Mouse (Mus musculus): ENCODE data around the gene Sgk2.

Sgk2 gene

DNA sequence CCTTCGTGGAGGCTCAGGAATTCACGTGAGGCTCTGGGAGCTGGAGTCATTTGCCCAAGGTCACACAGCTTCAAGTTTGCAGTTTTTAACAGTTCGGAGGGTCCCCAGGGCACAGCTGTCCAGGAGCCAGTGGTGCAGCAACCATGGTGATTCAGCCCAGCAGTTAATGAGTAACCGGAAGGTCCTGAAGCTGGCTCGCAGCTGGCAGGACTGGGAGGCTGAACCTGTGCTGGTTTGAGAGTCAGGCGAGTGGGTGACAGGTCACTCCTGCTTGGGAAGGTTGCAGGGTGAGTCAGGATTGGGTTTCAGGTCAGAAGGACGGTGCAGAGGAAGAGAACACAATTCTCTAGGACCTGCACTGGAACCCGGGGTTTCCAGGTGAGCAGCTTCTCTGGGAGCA, at the start of gene Sgk2:
Gene Sgk2 (plus strand): TSS at position 113 of the 400 bp plus-strand sequence.
- peak; percentile 97 for DNase-seq

GRCm38 (mm10) chr2:162939562-162939961, 47.6 kb upstream of the Sgk2 start:
- no peak for DNase-seq

DNA sequence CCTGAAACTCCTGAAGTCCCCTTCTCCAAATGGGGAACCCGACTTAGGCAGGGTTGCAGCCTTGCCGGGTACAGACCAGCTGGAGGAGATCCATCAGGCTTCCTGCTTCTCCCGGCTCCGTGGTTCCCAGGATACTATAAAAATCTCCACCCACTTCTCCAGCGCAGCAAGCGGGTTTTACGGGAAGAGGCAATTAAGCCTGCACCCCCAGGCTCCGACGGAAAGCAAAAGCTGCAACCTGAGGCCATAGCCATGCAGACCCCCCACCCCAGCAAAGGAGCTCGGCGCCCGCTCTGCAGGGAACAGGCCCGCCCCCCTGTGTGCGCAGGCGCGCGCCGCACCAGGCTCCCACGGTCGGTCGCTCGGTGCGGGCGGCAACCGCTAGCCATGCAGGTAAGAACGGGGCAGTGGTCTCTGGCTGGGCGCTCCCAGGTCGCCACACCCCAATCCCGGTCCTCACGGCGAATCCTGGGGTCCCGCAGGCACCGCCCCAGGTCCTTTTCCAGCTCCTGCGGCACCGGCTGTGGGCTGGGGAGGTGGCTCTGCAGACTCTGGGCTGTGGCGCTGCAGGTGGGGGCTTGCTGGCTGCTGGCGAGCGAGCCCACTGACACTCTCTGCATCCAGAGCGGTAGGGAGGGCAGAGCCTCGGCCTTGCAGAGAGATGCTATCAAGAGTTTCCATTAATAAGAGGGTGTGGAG, 43.8 kb upstream of the Sgk2 start, which contains the start of gene L3mbtl1:
Gene L3mbtl1 (plus strand): TSS at position 325 of the 699 bp plus-strand sequence.
- no peak for DNase-seq

DNA sequence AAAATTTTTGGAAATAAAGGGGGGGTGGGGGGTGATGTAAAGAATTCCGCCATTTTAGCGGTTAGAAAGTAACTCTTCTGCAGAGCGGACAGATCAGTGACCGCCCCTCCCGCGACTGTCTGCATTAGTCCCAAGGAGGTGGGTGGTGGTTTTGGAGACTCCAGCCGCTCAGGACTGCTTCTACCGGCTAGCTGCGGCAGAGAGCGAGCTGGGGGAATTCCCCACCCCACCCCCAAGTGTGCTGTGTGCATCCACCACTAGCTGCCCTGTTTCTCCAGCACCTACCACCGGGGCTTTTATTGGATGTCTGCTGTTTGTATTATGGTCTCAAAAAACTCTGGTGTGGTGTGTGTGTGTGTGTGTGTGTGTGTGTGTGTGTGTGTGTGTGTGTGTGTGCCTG, 43.2 kb upstream of the Sgk2 start:
- DNase-seq = no peak

DNA sequence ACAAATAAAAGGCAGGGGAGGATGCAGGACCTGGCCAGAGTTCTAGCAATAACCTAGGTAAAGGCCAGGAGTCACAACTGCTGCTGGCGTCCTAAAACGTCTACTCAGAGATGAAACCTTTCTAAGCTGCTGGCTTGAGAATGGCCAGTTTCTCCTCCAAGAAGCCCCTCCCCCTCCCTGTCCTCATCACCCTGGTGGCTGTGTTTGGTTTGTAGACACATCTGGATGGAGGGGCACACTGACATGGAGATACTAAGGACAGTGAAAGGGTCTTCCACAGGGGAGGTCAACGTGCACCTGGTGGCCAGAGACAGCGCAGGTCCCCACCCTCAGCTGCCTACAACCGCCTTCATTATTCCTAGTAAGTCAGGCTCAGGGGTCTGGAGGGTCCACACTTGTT, 40.2 kb upstream of the Sgk2 start:
- no peak for DNase-seq

GRCm38 (mm10) chr2:162947736-162948135, 39.4 kb upstream of the Sgk2 start:
- peak; percentile 61 for DNase-seq

- DNase-seq = no peak
Observed at GRCm38 (mm10) chr2:162948221-162948620, 38.9 kb upstream of the Sgk2 start.

GRCm38 (mm10) chr2:162950776-162951175, 36.4 kb upstream of the Sgk2 start:
- DNase-seq = no peak

GRCm38 (mm10) chr2:162956843-162957242, 30.3 kb upstream of the Sgk2 start:
- DNase-seq = no peak

GRCm38 (mm10) chr2:162961321-162961720, 25.8 kb upstream of the Sgk2 start:
- no peak for DNase-seq

DNA sequence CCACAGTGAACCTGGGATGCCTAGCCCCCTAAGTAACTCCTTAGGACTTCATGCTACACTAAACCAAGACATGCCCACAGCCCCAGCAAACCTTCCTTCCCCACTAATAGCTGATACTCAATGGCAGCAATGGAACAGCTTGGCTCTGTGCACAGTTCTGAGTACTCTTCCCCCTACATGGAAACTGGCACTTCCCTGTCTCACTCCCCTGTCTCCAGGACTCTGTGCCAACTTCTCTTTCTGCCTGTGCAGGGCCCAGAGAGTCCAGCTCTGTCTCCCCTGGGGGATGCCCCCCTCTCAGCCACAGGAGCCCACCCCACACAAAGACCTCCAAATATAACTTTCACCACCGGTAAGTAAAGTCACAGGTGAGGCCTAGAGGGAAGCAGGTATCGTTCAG, 20.4 kb upstream of the Sgk2 start:
- DNase-seq = no peak

GRCm38 (mm10) chr2:162968357-162968756, 18.8 kb upstream of the Sgk2 start:
- no peak for DNase-seq

DNA sequence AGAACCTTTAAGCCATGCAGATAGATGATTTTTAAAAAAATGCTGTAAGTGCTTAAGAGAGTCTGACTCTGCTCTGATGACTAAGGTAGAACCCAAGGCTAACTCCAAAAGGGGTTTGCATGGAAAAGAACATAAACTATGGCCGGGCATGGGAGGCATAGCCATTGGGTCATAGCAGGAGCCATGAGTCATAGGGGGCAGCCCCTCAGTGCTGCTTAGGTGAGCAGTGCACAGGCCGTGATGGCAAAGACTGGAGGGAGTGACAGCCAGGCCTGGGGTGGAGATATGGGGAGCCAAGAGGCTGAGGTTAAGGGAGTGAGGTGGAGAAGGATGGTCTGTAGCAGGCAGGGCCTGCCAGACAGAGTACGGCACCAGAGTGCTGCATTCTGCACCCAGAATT, 18.0 kb upstream of the Sgk2 start:
- DNase-seq = no peak

DNA sequence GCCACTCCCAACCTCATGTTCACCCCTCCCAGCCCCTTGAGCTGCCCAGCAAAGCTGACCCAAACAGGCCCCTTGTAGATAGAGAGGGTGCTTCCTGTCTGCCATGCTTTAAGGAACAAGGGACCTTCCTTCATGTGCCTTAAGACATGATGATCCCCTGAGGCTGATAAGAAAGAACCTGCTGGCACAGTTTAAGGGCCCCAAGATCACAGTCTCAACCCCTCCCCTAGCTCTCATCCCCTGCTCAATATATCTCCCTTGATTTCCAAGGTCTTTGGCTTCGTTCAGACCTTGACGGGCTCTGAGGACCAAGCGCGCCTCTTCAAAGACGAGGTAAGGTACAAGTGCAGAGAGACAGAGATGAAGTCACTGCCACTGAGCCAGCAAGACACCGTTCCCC, 16.2 kb upstream of the Sgk2 start:
- DNase-seq = no peak

- DNase-seq = no peak
Observed at GRCm38 (mm10) chr2:162972752-162973151, 14.4 kb upstream of the Sgk2 start.

DNA sequence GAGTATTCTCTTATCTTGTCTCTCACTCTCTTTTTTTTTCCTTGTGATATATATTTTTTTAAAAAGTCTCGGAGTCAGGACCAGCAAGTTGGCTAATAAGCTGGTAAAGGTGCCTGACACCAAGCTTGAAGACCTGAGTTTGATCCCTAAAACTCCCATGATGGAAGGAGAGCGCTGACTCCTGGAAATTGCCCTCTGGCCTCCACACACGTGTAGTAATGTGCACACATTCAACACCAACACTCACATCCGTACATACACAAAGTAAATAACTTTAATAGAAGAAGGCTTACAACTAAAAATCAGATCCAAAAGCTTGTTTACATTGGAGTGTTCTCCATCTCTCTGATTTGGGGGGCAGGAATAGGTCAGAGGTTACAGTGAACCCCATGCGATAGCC, 13.9 kb upstream of the Sgk2 start:
- no peak for DNase-seq

DNA sequence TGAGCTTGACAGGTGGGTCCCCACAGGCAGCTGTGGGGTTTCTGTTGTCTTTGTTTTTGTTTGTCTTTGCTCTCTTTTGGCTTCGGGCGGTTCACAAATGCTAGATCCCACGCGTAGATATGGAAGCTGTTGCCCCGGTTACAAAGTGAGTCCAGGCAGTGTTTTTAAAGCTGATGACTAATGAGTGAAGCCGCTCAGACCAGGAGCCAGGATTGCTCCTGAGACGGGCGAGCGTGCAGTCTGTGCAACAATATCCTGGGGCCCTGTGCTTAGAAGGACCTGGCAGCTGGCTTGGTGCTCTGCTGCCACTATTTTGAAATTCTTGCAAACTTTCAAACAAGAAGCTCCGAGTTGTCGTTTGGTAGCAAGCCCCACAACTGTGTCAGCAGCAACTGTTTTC, 13.5 kb upstream of the Sgk2 start:
- DNase-seq = no peak

GRCm38 (mm10) chr2:162975157-162975775, 11.9 kb upstream of the Sgk2 start:
- DNase-seq = no peak

DNA sequence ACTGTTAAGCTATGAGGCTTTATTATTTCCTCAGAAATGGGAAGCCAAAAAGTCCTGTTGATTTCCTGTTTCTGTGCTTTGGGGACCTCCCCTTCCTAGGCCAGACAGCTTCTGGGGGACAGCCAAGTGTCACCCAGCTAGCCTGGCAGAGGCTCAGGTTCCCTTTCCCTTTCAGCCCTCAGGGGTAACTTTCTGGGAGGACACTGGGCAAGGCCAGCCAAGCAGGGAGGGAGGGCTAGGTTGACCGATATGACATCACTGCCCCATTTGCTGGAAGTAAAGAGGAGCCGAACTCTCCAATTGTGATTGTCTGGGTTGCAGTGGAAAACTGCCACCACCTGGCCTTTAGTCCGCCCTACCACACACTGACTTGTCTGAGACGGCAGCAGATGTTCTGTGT, 11.1 kb upstream of the Sgk2 start:
- DNase-seq = peak; percentile 68

DNA sequence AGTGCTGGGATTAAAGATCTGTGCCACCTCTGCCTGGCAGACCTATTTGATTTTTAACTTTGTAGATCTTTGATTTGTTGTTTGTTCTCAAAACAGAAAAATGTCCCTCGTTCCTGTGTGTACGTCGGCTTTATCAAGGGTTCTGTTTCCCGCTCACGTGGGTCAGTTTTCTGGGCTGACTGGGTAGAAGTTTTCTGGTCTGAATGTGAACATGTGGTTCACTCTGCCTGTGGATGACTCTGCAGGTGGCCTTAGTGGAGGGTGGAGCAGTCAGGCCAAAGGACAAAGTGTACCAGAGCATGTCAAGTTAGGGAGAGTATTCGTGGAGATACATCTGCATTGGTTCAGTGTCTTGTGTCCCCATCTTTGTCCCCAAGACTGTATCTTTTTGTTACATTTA, 2.7 kb upstream of the Sgk2 start:
- peak; percentile 85 for DNase-seq

DNA sequence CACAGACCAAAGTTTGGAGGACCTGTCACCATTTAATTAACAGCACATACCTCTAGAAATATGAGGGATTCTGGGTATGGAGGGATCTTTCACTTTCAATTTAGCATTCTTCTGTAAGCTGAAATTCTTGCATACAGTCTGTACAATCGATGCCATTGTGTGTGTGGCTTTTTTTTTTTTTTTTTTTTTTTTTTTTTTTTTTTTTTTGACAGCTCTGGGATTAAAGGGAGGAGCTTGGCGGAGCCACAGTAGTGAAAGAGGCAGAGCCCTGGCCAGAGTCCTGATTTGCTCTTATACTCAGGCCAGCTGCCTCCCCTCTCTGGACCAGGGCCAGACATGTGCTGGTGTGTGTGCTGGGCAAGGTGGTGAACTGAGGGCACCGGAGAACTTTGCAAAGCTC, 1.2 kb upstream of the Sgk2 start:
- peak; percentile 96 for DNase-seq

- DNase-seq = no peak
Observed at GRCm38 (mm10) chr2:162986764-162987163, 366 bp upstream of the Sgk2 start.

DNA sequence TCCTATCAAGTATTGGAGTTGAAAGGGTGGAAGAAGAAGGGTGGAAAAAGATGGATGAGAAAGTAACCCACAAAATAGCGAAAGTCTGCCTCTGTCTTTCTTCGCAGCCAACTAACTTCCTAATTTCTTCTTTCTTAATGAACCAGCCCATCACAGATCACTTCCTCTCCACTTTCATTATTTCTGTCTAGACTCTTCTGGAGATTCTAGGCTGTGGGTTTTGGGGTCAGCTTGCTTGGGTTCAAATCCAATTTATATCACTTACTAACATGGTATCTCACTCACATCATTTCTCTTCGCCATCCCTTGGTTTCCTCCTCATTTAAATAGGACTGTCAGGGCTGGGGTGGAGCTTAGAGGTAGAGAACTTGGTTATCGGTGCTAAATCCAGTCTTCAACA, 1.1 kb downstream of the Sgk2 start:
- DNase-seq = no peak

DNA sequence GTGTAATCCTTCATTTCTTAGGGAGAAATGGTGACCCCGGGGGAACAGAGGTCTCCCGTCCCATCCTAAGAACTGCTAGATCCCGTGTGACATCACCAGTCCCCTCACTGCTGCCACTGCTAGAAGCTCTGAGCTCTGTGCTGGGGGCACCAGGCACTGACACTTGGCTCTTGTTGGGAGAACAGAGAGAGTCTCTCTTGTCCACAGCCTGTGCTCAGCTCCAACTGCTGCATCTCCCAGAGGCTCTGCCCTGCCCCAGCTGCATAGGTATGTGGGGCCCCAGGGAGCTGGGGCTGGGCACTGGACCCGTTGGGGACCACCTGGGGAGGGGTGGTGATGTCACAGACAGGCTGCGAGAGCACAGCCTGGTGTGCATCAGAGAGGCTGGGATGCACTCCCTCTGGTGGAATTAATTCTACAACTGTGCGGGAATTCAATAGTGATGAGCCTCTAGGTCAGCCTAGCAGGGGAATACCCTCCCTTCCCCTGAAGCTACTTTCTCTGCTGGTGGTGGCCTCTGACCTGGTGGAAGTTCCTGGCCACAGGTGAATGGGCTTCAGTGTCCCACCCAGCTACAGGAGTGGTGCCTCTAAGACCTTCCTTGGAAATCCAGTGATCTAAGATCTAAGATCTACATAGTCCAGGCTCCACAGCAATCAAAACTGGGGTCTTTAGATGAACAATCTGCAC, 4.4 kb downstream of the Sgk2 start:
- no peak for DNase-seq

Data from kidney, adult 11 months (tissue).